Mouse (Mus musculus): ENCODE measurements around the gene Plekhg4. TPM values are rescaled to one million over a fixed set of nuclear protein-coding genes. Genes with fewer than 3 reads are reported as not detected.

Plekhg4 gene
- polyA plus RNA-seq, 1 experiment from 2014 or later = 0.10 TPM

GRCm38 (mm10) chr8:105361751-105362702 is 11.0 kb upstream of the Plekhg4 start:
- no peak for ATAC-seq (ENCODE audit: low FRiP score, low TSS enrichment)

DNA sequence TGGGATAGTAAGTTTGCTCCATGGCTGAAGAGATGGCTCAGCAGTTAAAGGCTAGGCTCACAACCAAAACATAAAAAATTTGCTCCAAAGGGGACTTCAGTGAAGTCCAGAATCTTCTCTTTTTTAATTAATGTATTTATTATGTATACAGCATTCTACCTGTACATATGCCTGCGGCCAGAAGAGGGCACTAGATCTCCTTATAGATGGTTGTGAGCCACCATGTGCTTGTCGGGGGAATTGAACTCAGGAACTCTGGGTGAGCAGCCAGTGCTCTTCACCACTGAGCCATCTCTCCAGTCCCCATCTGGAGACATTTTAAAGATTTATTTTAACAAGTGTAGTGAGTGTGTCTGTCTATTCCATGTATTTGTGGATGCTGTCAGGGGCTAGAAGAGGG is 6.0 kb upstream of the Plekhg4 start:
- no peak for DNase-seq (ENCODE audit: low spot score)
- peak; percentile 65 for TF ChIP-seq CTCF (IDR thresholded peaks at IDR 0.05; ENCODE audit: low read depth)
- no peak for TF ChIP-seq EP300 (optimal IDR thresholded peaks at IDR 0.05)

More at GRCm38 (mm10) chr8:105361751-105362702, 11.0 kb upstream of the Plekhg4 start:
- no peak overlapping the region for H3K4me3 ChIP-seq (ENCODE audit: low read depth, low read length)
- TF ChIP-seq CTCF (IDR thresholded peaks at IDR 0.05; ENCODE audit: low read depth) = no peak
- no peak for TF ChIP-seq EP300 (optimal IDR thresholded peaks at IDR 0.05)
- no peak for DNase-seq (ENCODE audit: low spot score)
- no peak overlapping the region for H3K4me2 ChIP-seq (replicated peaks; ENCODE audit: low read depth)
- no peaks in the 10 kb centered on the region for H3K36me3 ChIP-seq (ENCODE audit: control insufficient read depth, insufficient read depth, low read length)
- 56% methylated on average over 12 of the region's 12 CpGs for WGBS
- no peaks in the 10 kb centered on the region for H3K9me3 ChIP-seq (ENCODE audit: control insufficient read depth, low read length)
- no peak overlapping the region for H3K27ac ChIP-seq (replicated peaks)
- no peaks in the 10 kb centered on the region for H3K4me1 ChIP-seq (replicated peaks; ENCODE audit: control insufficient read depth, insufficient read depth)
- no peak overlapping the region for H3K9ac ChIP-seq (ENCODE audit: low read length)
- no peaks in the 10 kb centered on the region for H3K27me3 ChIP-seq (ENCODE audit: control insufficient read depth, insufficient read depth, low read length)

GRCm38 (mm10) chr8:105372473-105372872 is 601 bp upstream of the Plekhg4 start:
- Histone ChIP-seq H3K27ac (replicated peaks) (no peak overlapping the region), H3K36me3 (ENCODE audit: control insufficient read depth, insufficient read depth, low read length) (no peaks in the 10 kb centered on the region), H3K4me1 (replicated peaks; ENCODE audit: control insufficient read depth, insufficient read depth) (no peaks in the 10 kb centered on the region), H3K9me3 (ENCODE audit: control insufficient read depth, low read length) (no peaks in the 10 kb centered on the region), H3K9ac (ENCODE audit: low read length) (no peak overlapping the region), H3K27me3 (ENCODE audit: control insufficient read depth, insufficient read depth, low read length) (no peaks in the 10 kb centered on the region), H3K4me2 (replicated peaks; ENCODE audit: low read depth) (no peak overlapping the region), H3K4me3 (ENCODE audit: low read depth, low read length) (no peak overlapping the region)
- ATAC-seq (ENCODE audit: low FRiP score, low TSS enrichment) = no peak
- DNase-seq (ENCODE audit: low spot score) = no peak
- no peak for TF ChIP-seq EP300 (optimal IDR thresholded peaks at IDR 0.05)
- no peak for TF ChIP-seq CTCF (IDR thresholded peaks at IDR 0.05; ENCODE audit: low read depth)
- WGBS = 69% methylated on average over 9 of the region's 9 CpGs

More for the DNA sequence above, 6.0 kb upstream of the Plekhg4 start:
- H3K9me3 ChIP-seq (ENCODE audit: control insufficient read depth, low read length) = no peaks in the 10 kb centered on the region
- 67% methylated on average over 2 of the region's 2 CpGs for WGBS
- H3K27ac ChIP-seq (replicated peaks) = no peak overlapping the region
- no peaks in the 10 kb centered on the region for H3K4me1 ChIP-seq (replicated peaks; ENCODE audit: control insufficient read depth, insufficient read depth)
- H3K9ac ChIP-seq (ENCODE audit: low read length) = no peak overlapping the region
- no peak for ATAC-seq (ENCODE audit: low FRiP score, low TSS enrichment)
- no peak overlapping the region for H3K4me2 ChIP-seq (replicated peaks; ENCODE audit: low read depth)
- H3K4me3 ChIP-seq (ENCODE audit: low read depth, low read length) = no peak overlapping the region
- H3K36me3 ChIP-seq (ENCODE audit: control insufficient read depth, insufficient read depth, low read length) = no peaks in the 10 kb centered on the region
- H3K27me3 ChIP-seq (ENCODE audit: control insufficient read depth, insufficient read depth, low read length) = no peaks in the 10 kb centered on the region

- Histone ChIP-seq H3K36me3 (ENCODE audit: control insufficient read depth, insufficient read depth, low read length) (no peaks in the 10 kb centered on the region), H3K27me3 (ENCODE audit: control insufficient read depth, insufficient read depth, low read length) (no peaks in the 10 kb centered on the region), H3K4me3 (ENCODE audit: low read depth, low read length) (0 out of 2 replicates have a peak overlapping the region, but pooled peaks have one; percentile 10), H3K4me2 (replicated peaks; ENCODE audit: low read depth) (peak overlapping the region; percentile 42), H3K27ac (replicated peaks) (no peak overlapping the region), H3K4me1 (replicated peaks; ENCODE audit: control insufficient read depth, insufficient read depth) (no peaks in the 10 kb centered on the region), H3K9ac (ENCODE audit: low read length) (0 out of 2 replicates have a peak overlapping the region, but pooled peaks have one; percentile 18), H3K9me3 (ENCODE audit: control insufficient read depth, low read length) (no peaks in the 10 kb centered on the region)
- DNase-seq (ENCODE audit: low spot score) = peak; percentile 63
- ATAC-seq (ENCODE audit: low FRiP score, low TSS enrichment) = peak; percentile 65
- TF ChIP-seq EP300 (optimal IDR thresholded peaks at IDR 0.05) (no peak), CTCF (IDR thresholded peaks at IDR 0.05; ENCODE audit: low read depth) (peak; percentile 79)
- 35% methylated on average over 33 of the region's 33 CpGs for WGBS
Observed at GRCm38 (mm10) chr8:105374513-105374966, 1.5 kb downstream of the Plekhg4 start.

DNA sequence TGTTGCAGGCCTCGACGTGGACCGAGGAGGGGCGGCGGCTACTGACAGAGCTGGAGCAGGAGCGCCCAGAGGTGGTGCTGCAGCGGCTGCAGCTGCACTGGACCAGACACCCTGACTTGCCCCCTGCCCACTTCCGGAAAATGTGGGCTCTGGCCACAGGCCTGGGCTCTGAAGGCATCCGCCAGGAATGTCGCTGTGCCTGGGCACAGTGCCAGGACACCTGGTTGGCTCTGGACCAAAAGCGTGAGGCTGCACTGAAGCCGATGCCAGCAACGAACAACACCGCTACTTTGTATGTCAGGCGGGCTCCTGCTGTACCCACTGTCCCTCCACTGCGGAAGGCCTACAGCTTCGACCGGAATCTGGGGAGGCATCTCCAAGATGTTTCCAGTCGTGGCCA is 5.6 kb downstream of the Plekhg4 start:
- no peaks in the 10 kb centered on the region for H3K4me1 ChIP-seq (replicated peaks; ENCODE audit: control insufficient read depth, insufficient read depth)
- peak; percentile 84 for DNase-seq (ENCODE audit: low spot score)
- H3K36me3 ChIP-seq (ENCODE audit: control insufficient read depth, insufficient read depth, low read length) = no peaks in the 10 kb centered on the region
- peak; percentile 30 for ATAC-seq (ENCODE audit: low FRiP score, low TSS enrichment)
- WGBS = 39% methylated on average over 19 of the region's 19 CpGs
- no peak overlapping the region for H3K4me3 ChIP-seq (ENCODE audit: low read depth, low read length)
- no peaks in the 10 kb centered on the region for H3K27me3 ChIP-seq (ENCODE audit: control insufficient read depth, insufficient read depth, low read length)
- no peak overlapping the region for H3K27ac ChIP-seq (replicated peaks)
- TF ChIP-seq CTCF (IDR thresholded peaks at IDR 0.05; ENCODE audit: low read depth) (no peak), EP300 (optimal IDR thresholded peaks at IDR 0.05) (no peak)
- no peaks in the 10 kb centered on the region for H3K9me3 ChIP-seq (ENCODE audit: control insufficient read depth, low read length)
- no peak overlapping the region for H3K9ac ChIP-seq (ENCODE audit: low read length)
- no peak overlapping the region for H3K4me2 ChIP-seq (replicated peaks; ENCODE audit: low read depth)

- Histone ChIP-seq H3K27ac (replicated peaks) (no peak overlapping the region), H3K27me3 (ENCODE audit: control insufficient read depth, insufficient read depth, low read length) (no peaks in the 10 kb centered on the region), H3K9ac (ENCODE audit: low read length) (no peak overlapping the region), H3K4me2 (replicated peaks; ENCODE audit: low read depth) (no peak overlapping the region), H3K9me3 (ENCODE audit: control insufficient read depth, low read length) (no peaks in the 10 kb centered on the region), H3K36me3 (ENCODE audit: control insufficient read depth, insufficient read depth, low read length) (no peaks in the 10 kb centered on the region), H3K4me3 (ENCODE audit: low read depth, low read length) (no peak overlapping the region), H3K4me1 (replicated peaks; ENCODE audit: control insufficient read depth, insufficient read depth) (no peaks in the 10 kb centered on the region)
- TF ChIP-seq CTCF (IDR thresholded peaks at IDR 0.05; ENCODE audit: low read depth) (no peak), EP300 (optimal IDR thresholded peaks at IDR 0.05) (no peak)
- DNase-seq (ENCODE audit: low spot score) (no peak), ATAC-seq (ENCODE audit: low FRiP score, low TSS enrichment) (no peak)
- 75% methylated on average over 12 of the region's 12 CpGs for WGBS
Observed at GRCm38 (mm10) chr8:105380308-105380707, 7.2 kb downstream of the Plekhg4 start.

All from stomach, postnatal 0 days (tissue).